Comparison of ENCODE assay signal across 8 mouse cellular contexts in the genomic region with DNA sequence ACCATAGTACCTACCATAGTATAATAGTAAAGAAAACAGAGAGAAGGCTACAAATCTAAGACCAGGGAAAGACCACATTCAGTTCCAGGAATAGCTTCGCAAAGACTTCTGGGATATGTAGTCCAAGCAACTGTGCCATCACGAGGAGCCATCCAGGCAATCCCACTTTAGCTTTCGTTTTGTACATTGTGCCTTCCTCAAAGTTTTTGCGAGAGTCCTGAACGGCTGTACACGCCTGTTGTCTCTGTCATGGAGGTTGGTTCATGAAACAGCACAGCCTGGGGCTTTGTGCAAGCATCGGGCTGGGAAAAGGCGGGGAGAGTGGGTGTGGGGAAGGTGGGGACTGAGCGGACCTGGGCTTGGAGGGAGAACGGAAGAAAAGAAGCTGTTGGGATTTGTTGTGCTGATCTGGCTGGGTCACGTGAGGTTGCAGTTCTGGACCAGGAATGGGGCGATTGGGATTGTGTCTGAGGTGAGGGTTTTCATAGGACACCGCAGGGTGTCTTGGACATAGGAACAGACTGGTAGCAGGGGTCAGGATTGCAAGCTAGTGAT. TPM values are rescaled to one million over a fixed set of nuclear protein-coding genes. Genes with fewer than 3 reads are reported as not detected.
DNase-seq lines count a peak whose midpoint lies in the region; ATAC-seq lines count a peak whose summit lies in the region.

Zfp455 (plus strand) TSS at position 167 of the 555 bp plus-strand sequence.

- peak; percentile 73 for DNase-seq in ES-CJ7 (ENCODE audit: low read depth, low spot score)
- peak; percentile 44 for DNase-seq in c-Kit-positive CD71-positive TER-119-positive erythroid progenitor cells, embryonic 14.5 days (ENCODE audit: low spot score)
- peak; percentile 57 to 71 for DNase-seq in heart, postnatal 36 days
- peak; percentile 50 to 78 for DNase-seq in layer of hippocampus, adult 18-20 months (ENCODE audit: low spot score in 2 of 2)
- DNase-seq in lung, adult 18-20 months: peak; percentile 47 to 66
- peak; percentile 62 for DNase-seq in thymus, postnatal 0 days (ENCODE audit: low spot score)

- intact Hi-C loops in heart, postnatal 36 days (cut with DNase I): loop anchor here (5.0 to 10.0 kb wide), 3 partner anchors 67 to 530 kb away; partner anchors contain the start of genes Gm10767 and Zfp65

- peaks cover 6% of the 10 kb centered on the region for H3K4me1 ChIP-seq in forebrain, embryonic 16.5 days (replicated peaks; ENCODE audit: control insufficient read depth, insufficient read depth, low read length)
- peaks cover 9% of the 10 kb centered on the region for H3K4me1 ChIP-seq in neural tube, embryonic 15.5 days

- no peaks in the 10 kb centered on the region for H3K36me3 ChIP-seq in forebrain, embryonic 16.5 days (ENCODE audit: control insufficient read depth, insufficient read depth)
- no peaks in the 10 kb centered on the region for H3K36me3 ChIP-seq in neural tube, embryonic 15.5 days

- no peaks in the 10 kb centered on the region for H3K9me3 ChIP-seq in forebrain, embryonic 16.5 days (ENCODE audit: control insufficient read depth, low read length)
- H3K9me3 ChIP-seq in neural tube, embryonic 15.5 days (replicated peaks): no peaks in the 10 kb centered on the region

- H3K4me3 ChIP-seq in forebrain, embryonic 16.5 days (replicated peaks; ENCODE audit: low read length): peak within 1 kb of the TSS; percentile 72
- H3K4me3 ChIP-seq in neural tube, embryonic 15.5 days (replicated peaks): peak within 1 kb of the TSS; percentile 75

- no peak within 1 kb of the TSS for H3K27ac ChIP-seq in forebrain, embryonic 16.5 days (ENCODE audit: low read length)
- peak within 1 kb of the TSS; percentile 81 for H3K27ac ChIP-seq in neural tube, embryonic 15.5 days (replicated peaks)

- peak; percentile 93 for ATAC-seq in forebrain, embryonic 16.5 days
- ATAC-seq in neural tube, embryonic 15.5 days (ENCODE audit: low FRiP score): peak; percentile 95

- H3K9ac ChIP-seq in forebrain, embryonic 16.5 days (replicated peaks; ENCODE audit: low read depth, low read length): peak within 1 kb of the TSS; percentile 75
- peak within 1 kb of the TSS; percentile 74 for H3K9ac ChIP-seq in neural tube, embryonic 15.5 days (replicated peaks)

- WGBS in forebrain, embryonic 16.5 days: 2% methylated on average over 13 of the region's 13 CpGs
- WGBS in neural tube, embryonic 15.5 days: 3% methylated on average over 13 of the region's 13 CpGs

- H3K27me3 ChIP-seq in forebrain, embryonic 16.5 days (replicated peaks; ENCODE audit: control insufficient read depth, insufficient read depth, low read length): no peaks in the 10 kb centered on the region
- no peaks in the 10 kb centered on the region for H3K27me3 ChIP-seq in neural tube, embryonic 15.5 days (replicated peaks)

- H3K4me2 ChIP-seq in forebrain, embryonic 16.5 days (ENCODE audit: low read length): peak within 1 kb of the TSS; percentile 61
- peak within 1 kb of the TSS; percentile 77 for H3K4me2 ChIP-seq in neural tube, embryonic 15.5 days

RNA-seq across cellular contexts. Expression of gene Zfp455, which starts in this region (rescaled TPM):
- 3.3 TPM in 2 replicates for polyA plus RNA-seq in forebrain, embryonic 16.5 days (2015; fragmentation: Nextera tagmentation; extraction: Ambion mirVana)
- 1 to 10 TPM in 1 of 2 experiments, under 1 TPM in 1; 0.84 to 1.3 TPM for total RNA-seq in heart, postnatal 36 days (2021)
- total RNA-seq in layer of hippocampus, adult 18-20 months (2021): 1 to 10 TPM; 3.0 to 3.5 TPM
- 1.8 and 2.6 TPM in 2 replicates for polyA plus RNA-seq in neural tube, embryonic 15.5 days (2015; fragmentation: Nextera tagmentation; extraction: Ambion mirVana)
- polyA plus RNA-seq in thymus, postnatal 0 days (2015; fragmentation: Nextera tagmentation; extraction: Ambion mirVana): 1.6 and 1.7 TPM in 2 replicates
